Mouse (Mus musculus) left cerebral cortex, postnatal 25 days (tissue): ENCODE data around the gene Lrp5. TPM values are rescaled to one million over a fixed set of nuclear protein-coding genes. Genes with fewer than 3 reads are reported as not detected.
"Not testable (repeated sequence)": the region's sequence is repeated elsewhere in the genome, so short reads cannot be mapped to it uniquely, and the experiment has no call there.

ENCODE experiments used
- DNase-seq, 2 experiments: peaks; one replicate each; pipeline ENCODE4 v3.0.0; 2022; ENCODE audit warnings: low spot score in 2 of 2, mixed read lengths in 1 of 2
- intact Hi-C: fragments of 180-260 bp; cut with DNase I; formaldehyde crosslinking; loops from one replicate; pipeline ENCODE4 v1.15.1; 2025
- total RNA-seq, 2 experiments: library from RNA; stranded (reverse); gene quantifications; 2 replicates each; pipeline ENCODE4 v1.2.3; 2021

Gene Lrp5
- total RNA-seq, 2 experiments from 2014 or later = 9.1 to 10.0 TPM

DNA sequence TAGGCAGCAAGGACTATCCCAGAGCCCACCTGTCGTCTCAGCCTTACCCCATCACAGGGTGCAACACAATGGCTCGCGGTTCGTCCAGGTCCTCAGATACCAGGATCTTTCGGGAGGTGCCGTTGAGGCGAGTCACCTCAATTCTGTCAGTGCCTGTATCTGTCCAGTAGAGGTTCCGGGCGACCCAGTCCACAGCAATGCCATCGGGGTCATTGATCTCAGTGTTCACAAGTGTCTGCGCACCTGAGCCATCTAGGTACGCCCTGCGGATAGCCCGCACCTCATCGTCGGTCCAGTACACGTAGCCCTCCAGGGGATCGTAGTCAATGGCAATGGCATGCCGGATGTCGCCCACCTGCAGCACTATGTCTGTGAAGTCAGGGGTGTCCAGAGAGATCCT is 56.3 kb downstream of the Lrp5 start:
- intact Hi-C loops = no loop called here
- no peak for DNase-seq

DNA sequence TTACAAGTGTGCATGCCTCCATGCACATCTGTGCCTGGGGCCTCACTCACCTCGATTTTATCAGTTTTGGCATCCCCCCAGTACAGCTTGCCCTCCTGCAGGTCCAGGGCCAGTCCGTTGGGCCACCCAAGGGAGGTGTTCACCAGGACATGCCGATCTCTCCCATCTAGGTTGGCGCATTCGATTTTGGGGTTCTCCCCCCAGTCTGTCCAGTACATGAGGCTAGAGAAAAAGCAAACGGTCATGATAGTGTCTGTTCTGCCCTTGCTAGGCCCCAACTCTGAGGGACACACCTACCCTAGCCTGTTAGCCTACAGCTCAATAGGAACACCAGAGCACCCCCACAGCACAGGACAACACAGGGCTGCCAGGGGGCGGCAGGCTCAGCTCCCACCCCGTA is 58.1 kb downstream of the Lrp5 start:
- intact Hi-C loops = no loop called here
- DNase-seq = no peak

GRCm38 (mm10) chr19:3625111-3625510 is 61.3 kb downstream of the Lrp5 start:
- intact Hi-C loops = no loop called here
- DNase-seq = no peak

DNA sequence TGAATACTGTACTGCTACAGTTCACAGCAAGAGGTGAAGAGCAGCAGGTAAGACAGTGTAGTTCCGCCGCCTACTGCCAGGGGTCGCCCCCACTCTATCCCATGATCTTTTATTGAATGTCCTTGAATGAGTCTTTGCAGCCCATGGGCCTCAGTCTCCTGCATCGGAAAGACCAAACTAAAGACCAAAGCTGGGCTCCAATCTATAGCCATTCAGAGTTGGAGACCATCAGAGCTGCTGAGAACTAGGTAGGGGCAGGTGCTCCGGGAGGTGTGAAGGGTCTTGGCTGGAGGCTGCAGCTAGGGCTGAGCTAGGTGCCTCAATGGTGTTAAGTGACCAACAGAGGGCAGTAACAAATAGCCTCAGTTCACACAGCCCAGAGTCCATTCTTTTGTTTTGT is 62.5 kb downstream of the Lrp5 start:
- intact Hi-C loops = loop anchor here (5.0 kb wide), 2 partner anchors 63 to 78 kb away; partner anchors contain the start of gene Lrp5
- DNase-seq = peak in 1 of 2 experiments; percentile 38

- intact Hi-C loops = loop anchor here (5.0 kb wide), 2 partner anchors 64 to 79 kb away; partner anchors contain the start of gene Lrp5
- no peak for DNase-seq
These were observed 63.1 kb downstream of the Lrp5 start for GRCm38 (mm10) chr19:3623294-3623693.

DNA sequence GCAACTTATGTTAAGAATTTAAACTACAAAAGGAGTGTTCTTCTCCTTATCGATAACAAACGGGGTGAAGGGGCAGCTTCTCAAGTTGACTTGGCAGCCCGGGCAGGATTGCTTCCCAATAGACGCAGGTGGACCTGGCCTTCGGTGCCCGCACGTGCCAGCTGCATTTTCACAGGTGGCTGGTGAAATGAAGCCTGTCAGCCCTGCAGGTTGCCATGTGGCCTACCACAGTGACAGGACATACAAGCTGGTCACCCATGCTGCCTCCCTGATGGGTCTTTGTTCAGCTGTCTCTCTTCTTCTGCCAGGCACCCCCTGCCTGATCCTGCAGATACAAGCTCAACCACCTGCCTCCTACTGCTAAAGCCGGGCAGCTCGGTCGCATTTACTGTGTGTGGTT is 65.5 kb downstream of the Lrp5 start:
- intact Hi-C loops = loop anchor here (5.0 kb wide), 2 partner anchors 66 to 81 kb away; partner anchors contain the start of gene Lrp5
- no peak for DNase-seq

GRCm38 (mm10) chr19:3619359-3619758 is 67.0 kb downstream of the Lrp5 start:
- no peak for DNase-seq
- intact Hi-C loops = no loop called here

- DNase-seq = no peak
- intact Hi-C loops = no loop called here
These were observed 72.4 kb downstream of the Lrp5 start for GRCm38 (mm10) chr19:3613991-3614390.

DNA sequence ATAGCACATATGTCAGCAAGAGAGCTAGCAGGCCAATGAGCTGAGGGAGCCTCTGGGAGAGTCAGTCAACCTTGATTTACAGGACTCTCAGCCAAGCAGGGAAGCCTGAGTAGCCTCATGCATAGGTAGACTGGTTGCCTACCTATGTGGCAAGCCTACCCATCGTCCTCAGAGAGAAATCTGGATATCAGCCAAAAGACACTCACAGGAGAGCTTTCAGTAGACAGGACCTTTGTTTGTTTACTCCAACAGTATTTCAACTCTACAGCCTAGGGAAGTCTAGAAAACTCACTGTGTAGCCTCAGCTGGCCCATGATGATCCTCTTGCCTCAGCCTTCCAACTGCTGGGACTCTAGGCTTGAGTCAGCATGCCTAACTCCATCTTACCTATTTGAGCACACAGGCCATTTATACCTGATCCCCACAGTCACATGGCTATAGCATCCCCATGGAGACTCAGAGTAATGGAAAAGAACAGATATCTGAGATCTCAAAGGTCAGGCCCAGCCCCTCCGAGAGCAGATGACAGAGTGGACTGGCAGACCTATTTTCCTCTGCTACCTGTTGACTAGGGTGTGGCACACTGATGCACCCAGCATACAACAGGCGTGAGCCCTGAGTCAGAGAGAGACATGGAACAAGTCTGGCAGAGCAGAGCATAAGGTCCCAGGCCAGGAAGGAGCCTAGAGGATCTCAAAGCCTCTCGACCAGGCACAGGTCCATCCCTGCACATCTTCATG is 73.7 kb downstream of the Lrp5 start:
- intact Hi-C loops = no loop called here
- DNase-seq = no peak

- intact Hi-C loops = no loop called here
- no peak for DNase-seq
These were observed 74.6 kb downstream of the Lrp5 start for GRCm38 (mm10) chr19:3611730-3612129.

- no peak for DNase-seq
- intact Hi-C loops = no loop called here
These were observed 75.5 kb downstream of the Lrp5 start for GRCm38 (mm10) chr19:3610886-3611285.

GRCm38 (mm10) chr19:3609826-3610225 is 76.5 kb downstream of the Lrp5 start:
- no peak for DNase-seq
- intact Hi-C loops = no loop called here

DNA sequence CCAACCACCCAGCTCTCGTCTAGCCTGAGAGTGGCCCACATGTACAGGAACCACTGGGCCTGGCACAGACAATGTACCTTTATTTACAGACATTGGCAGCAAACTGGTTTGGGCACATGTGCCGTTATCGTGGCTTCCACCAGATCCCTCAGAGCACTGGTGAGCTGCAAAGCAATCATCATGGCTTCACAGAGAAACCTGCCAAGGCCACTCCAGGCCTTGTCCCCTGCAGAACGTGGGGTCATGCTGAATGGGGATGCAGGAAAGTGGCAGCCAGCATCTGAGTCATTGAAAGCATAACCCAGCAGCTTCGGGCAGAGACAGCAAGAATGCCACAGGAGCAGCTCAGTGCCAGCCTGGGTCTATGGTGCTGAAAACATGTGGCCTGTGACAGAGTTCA is 92.0 kb downstream of the Lrp5 start:
- no peak for DNase-seq
- intact Hi-C loops = no loop called here

DNA sequence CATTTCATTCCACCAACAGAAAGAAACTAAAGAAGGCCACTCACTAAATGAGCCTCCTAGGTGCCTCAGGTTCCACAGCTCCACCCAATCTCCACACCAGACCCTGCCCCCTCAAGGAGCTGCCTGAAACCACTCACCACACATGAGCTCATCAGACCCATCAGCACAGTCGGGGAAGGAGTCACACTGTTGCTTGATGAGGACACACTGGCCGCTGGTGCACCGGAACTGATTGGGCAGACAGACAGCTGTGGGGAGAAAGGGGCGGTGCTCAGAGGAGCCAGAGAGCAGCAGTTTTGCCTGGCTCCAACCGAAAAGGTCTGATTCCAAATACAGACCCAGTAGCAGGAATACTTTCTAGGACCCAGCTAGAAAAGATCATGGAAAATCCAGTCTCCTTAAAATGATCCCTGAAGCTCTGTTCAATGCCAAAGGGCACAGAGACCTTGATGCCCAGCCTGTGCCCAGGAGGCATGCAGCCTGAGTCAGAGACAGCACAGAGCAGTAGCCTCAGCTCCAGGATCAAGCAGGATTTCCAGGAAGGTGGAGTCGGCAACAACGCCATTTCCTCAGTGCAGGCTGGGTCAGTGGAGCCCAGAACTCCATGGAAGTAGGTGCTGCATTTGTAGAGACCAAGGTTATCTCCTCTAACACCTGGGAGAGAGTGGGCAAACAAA is 92.8 kb downstream of the Lrp5 start:
- intact Hi-C loops = no loop called here
- no peak for DNase-seq

- intact Hi-C loops = no loop called here
These were observed 96.4 kb downstream of the Lrp5 start for GRCm38 (mm10) chr19:3589968-3590367.

GRCm38 (mm10) chr19:3589547-3589946 is 96.8 kb downstream of the Lrp5 start:
- intact Hi-C loops = no loop called here
- DNase-seq = no peak

More at GRCm38 (mm10) chr19:3589968-3590367, 96.4 kb downstream of the Lrp5 start:
- DNase-seq = no peak

GRCm38 (mm10) chr19:3587729-3588128 is 98.6 kb downstream of the Lrp5 start:
- intact Hi-C loops, DNase-seq: not testable (repeated sequence)

- peak; percentile 44 to 50 for DNase-seq
- intact Hi-C loops = no loop called here
These were observed 99.8 kb downstream of the Lrp5 start for GRCm38 (mm10) chr19:3586540-3586939.

GRCm38 (mm10) chr19:3586026-3586425 is 100.3 kb downstream of the Lrp5 start:
- DNase-seq = no peak
- intact Hi-C loops = no loop called here

DNA sequence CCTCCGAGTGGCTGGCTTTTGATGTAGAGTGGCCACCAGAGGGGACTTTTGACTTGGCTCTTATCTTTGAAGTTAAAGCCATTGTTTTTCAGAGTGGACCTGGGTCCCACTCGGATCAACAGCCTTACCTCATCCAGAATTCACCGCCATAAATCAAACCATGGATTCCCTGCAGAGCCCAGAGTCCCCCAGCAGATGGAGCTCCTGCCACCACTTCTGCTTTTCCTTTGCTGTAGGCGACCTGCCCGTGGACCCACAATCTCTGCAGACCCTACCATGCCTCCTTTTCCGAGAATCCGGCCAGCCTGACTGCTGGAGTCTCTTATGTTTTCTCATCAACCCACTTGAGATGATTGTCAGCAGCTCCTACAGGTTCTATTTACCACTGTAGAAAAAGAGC is 105.0 kb downstream of the Lrp5 start:
- intact Hi-C loops = loop anchor here (5.0 kb wide), 1 partner anchor 116 kb away; no protein-coding TSS in a partner anchor
- peak; percentile 73 to 78 for DNase-seq

GRCm38 (mm10) chr19:3577911-3578290 is 108.5 kb downstream of the Lrp5 start:
- intact Hi-C loops = loop anchor here (5.0 kb wide), 3 partner anchors 96 to 189 kb away; partner anchors contain the start of genes 1810055G02Rik and Kmt5b
- DNase-seq = no peak
